Mouse (Mus musculus) MEL (cell line): Measurements from ENCODE around the gene Gm20388. TPM values are rescaled to one million over a fixed set of nuclear protein-coding genes. Genes with fewer than 3 reads are reported as not detected.

Experiments
- DNase-seq: peaks from one replicate; pipeline ENCODE4 v3.0.0; 2011; ENCODE audit warnings: low read depth, low spot score
- H3K27ac ChIP-seq: 2 replicates; pipeline ENCODE4 v1.5.1; 2012; ENCODE audit warnings: low read depth, mild to moderate bottlenecking, control low read depth, low read length, moderate library complexity; ENCODE audit not compliant: control insufficient read depth
- H3K27me3 ChIP-seq, 2 experiments: fragments of 150-350 bp in 1 of 2; sonication (generic) in 1 of 2; 2 replicates each; pipeline ENCODE4 v1.6.1; 2012; ENCODE audit warnings: low read length in 2 of 2, mild to moderate bottlenecking in 2 of 2, improper control_type of control experiment in 1 of 2, moderate library complexity in 1 of 2; ENCODE audit not compliant: insufficient read depth in 2 of 2, control insufficient read depth in 1 of 2
- H3K36me3 ChIP-seq, 2 experiments: 2 replicates each; pipeline ENCODE4 v1.6.1; 2012 to 2014; ENCODE audit warnings: low read length in 2 of 2, improper control_type of control experiment in 1 of 2, inconsistent platforms in 1 of 2, mild to moderate bottlenecking in 1 of 2; ENCODE audit not compliant: insufficient read depth in 2 of 2, control insufficient read depth in 1 of 2
- H3K4me1 ChIP-seq, 2 experiments: fragments of 150-350 bp in 1 of 2; sonication (generic) in 1 of 2; 2 replicates each; pipeline ENCODE4 v1.6.1; 2012; ENCODE audit warnings: low read length in 2 of 2, improper control_type of control experiment in 1 of 2, mild to moderate bottlenecking in 1 of 2; ENCODE audit not compliant: insufficient read depth in 2 of 2, control insufficient read depth in 1 of 2
- H3K4me3 ChIP-seq, 2 experiments: fragments of 150-350 bp in 1 of 2; sonication (generic) in 1 of 2; 2 replicates each; pipeline ENCODE4 v1.5.1; 2012; ENCODE audit warnings: low read depth in 2 of 2, low read length in 2 of 2, mild to moderate bottlenecking in 2 of 2, moderate library complexity in 2 of 2, control low read depth in 1 of 2, improper control_type of control experiment in 1 of 2; ENCODE audit not compliant: control insufficient read depth in 1 of 2, insufficient read depth in 1 of 2
- H3K79me2 ChIP-seq: 2 replicates; pipeline ENCODE4 v1.6.1; 2012; ENCODE audit warnings: mild to moderate bottlenecking, low read length, moderate library complexity; ENCODE audit not compliant: control insufficient read depth, poor library complexity, insufficient read depth
- H3K9ac ChIP-seq: 2 replicates; pipeline ENCODE4 v1.6.1; 2012; ENCODE audit warnings: low read depth, mild to moderate bottlenecking, control low read depth, low read length, moderate library complexity; ENCODE audit not compliant: control insufficient read depth, poor library complexity, severe bottlenecking
- H3K9me3 ChIP-seq: fragments of 150-350 bp; sonication (generic); replicated peaks from 2 replicates; pipeline ENCODE4 v1.6.1; 2012; ENCODE audit warnings: mild to moderate bottlenecking, low read length, improper control_type of control experiment, moderate library complexity; ENCODE audit not compliant: insufficient read depth
- BHLHE40 ChIP-seq: IDR thresholded peaks from 2 replicates; pipeline ENCODE4 v1.6.1; 2012; ENCODE audit warnings: low read depth, mild to moderate bottlenecking, inconsistent platforms, low read length, improper control_type of control experiment, borderline replicate concordance
- CHD2 ChIP-seq: IDR thresholded peaks from 2 replicates; pipeline ENCODE4 v1.6.1; 2011; ENCODE audit warnings: low read length, improper control_type of control experiment
- CTCF ChIP-seq, 3 experiments: IDR thresholded peaks in 2 of 3; conservative IDR thresholded peaks in 1 of 3; 2 replicates each; pipeline ENCODE4 v1.5.1; 2011 to 2012; ENCODE audit warnings: low read length in 3 of 3, low read depth in 2 of 3, mild to moderate bottlenecking in 2 of 3, improper control_type of control experiment in 1 of 3, inconsistent platforms in 1 of 3, mixed read lengths in 1 of 3, moderate library complexity in 1 of 3; ENCODE audit not compliant: control insufficient read depth in 1 of 3, insufficient read depth in 1 of 3, poor library complexity in 1 of 3, severe bottlenecking in 1 of 3
- E2F4 ChIP-seq: IDR thresholded peaks from 2 replicates; pipeline ENCODE4 v1.6.1; 2011; ENCODE audit warnings: low read depth, low read length, improper control_type of control experiment, borderline replicate concordance
- ELF1 ChIP-seq: IDR thresholded peaks from 2 replicates; pipeline ENCODE4 v1.6.1; 2014; ENCODE audit warnings: low read depth, mild to moderate bottlenecking, inconsistent platforms, low read length, improper control_type of control experiment, moderate library complexity
- EP300 ChIP-seq, 2 experiments: IDR thresholded peaks; 2 replicates each; pipeline ENCODE4 v1.6.1; 2011; ENCODE audit warnings: improper control_type of control experiment in 2 of 2, low read length in 2 of 2, low read depth in 1 of 2, mild to moderate bottlenecking in 1 of 2
- ETS1 ChIP-seq: IDR thresholded peaks from 2 replicates; pipeline ENCODE4 v1.6.1; 2012; ENCODE audit warnings: low read depth, mild to moderate bottlenecking, inconsistent platforms, low read length, improper control_type of control experiment, moderate library complexity
- GABPA ChIP-seq: IDR thresholded peaks from 2 replicates; pipeline ENCODE4 v1.6.1; 2012; ENCODE audit warnings: low read depth, mild to moderate bottlenecking, inconsistent platforms, low read length, improper control_type of control experiment, moderate library complexity
- JUND ChIP-seq: IDR thresholded peaks from 2 replicates; pipeline ENCODE4 v1.6.1; 2011; ENCODE audit warnings: low read depth, mild to moderate bottlenecking, improper control_type of control experiment, low read length
- MAFK ChIP-seq: IDR thresholded peaks from 2 replicates; pipeline ENCODE4 v1.6.1; 2011; ENCODE audit warnings: low read depth, mild to moderate bottlenecking, low read length, improper control_type of control experiment, borderline replicate concordance
- MAX ChIP-seq: IDR thresholded peaks from 2 replicates; pipeline ENCODE4 v1.6.1; 2011; ENCODE audit warnings: low read length, improper control_type of control experiment
- MAZ ChIP-seq: IDR thresholded peaks from 2 replicates; pipeline ENCODE4 v1.6.1; 2012; ENCODE audit warnings: low read depth, mild to moderate bottlenecking, inconsistent platforms, low read length, improper control_type of control experiment
- MXI1 ChIP-seq: IDR thresholded peaks from 2 replicates; pipeline ENCODE4 v1.6.1; 2011; ENCODE audit warnings: mild to moderate bottlenecking, low read depth, low read length, improper control_type of control experiment
- MYB ChIP-seq: IDR thresholded peaks from 2 replicates; pipeline ENCODE4 v1.6.1; 2011; ENCODE audit warnings: mild to moderate bottlenecking, low read depth, low read length, improper control_type of control experiment
- MYC ChIP-seq: IDR thresholded peaks from 2 replicates; pipeline ENCODE4 v1.6.1; 2011; ENCODE audit warnings: low read depth, mild to moderate bottlenecking, low read length, improper control_type of control experiment, moderate library complexity
- NRF1 ChIP-seq: IDR thresholded peaks from 2 replicates; pipeline ENCODE4 v1.6.1; 2014; ENCODE audit warnings: low read depth, mild to moderate bottlenecking, inconsistent platforms, low read length, improper control_type of control experiment, moderate library complexity; ENCODE audit not compliant: poor library complexity, insufficient read depth, severe bottlenecking
- POLR2A ChIP-seq, 2 experiments: IDR thresholded peaks; 2 replicates each; pipeline ENCODE4 v1.6.1; 2011 to 2012; ENCODE audit warnings: low read length in 2 of 2, mild to moderate bottlenecking in 2 of 2, control low read depth in 1 of 2, improper control_type of control experiment in 1 of 2, low read depth in 1 of 2, moderate library complexity in 1 of 2; ENCODE audit not compliant: control insufficient read depth in 1 of 2, insufficient read depth in 1 of 2, poor library complexity in 1 of 2
- POLR2AphosphoS2 ChIP-seq: IDR thresholded peaks from 2 replicates; pipeline ENCODE4 v1.6.1; 2011; ENCODE audit warnings: low read length, improper control_type of control experiment
- RCOR1 ChIP-seq: IDR thresholded peaks from 2 replicates; pipeline ENCODE4 v1.6.1; 2012; ENCODE audit warnings: low read depth, mild to moderate bottlenecking, inconsistent platforms, low read length, improper control_type of control experiment
- SIN3A ChIP-seq: IDR thresholded peaks from 2 replicates; pipeline ENCODE4 v1.6.1; 2012; ENCODE audit warnings: low read length, improper control_type of control experiment, inconsistent platforms
- SMC3 ChIP-seq: IDR thresholded peaks from 2 replicates; pipeline ENCODE4 v1.6.1; 2011; ENCODE audit warnings: low read depth, low read length, improper control_type of control experiment
- TAL1 ChIP-seq: IDR thresholded peaks from 2 replicates; pipeline ENCODE4 v1.6.1; 2012; ENCODE audit warnings: mild to moderate bottlenecking, inconsistent platforms, low read length, moderate library complexity, mixed read lengths
- TBP ChIP-seq: IDR thresholded peaks from 2 replicates; pipeline ENCODE4 v1.8.0; 2011; ENCODE audit warnings: low read depth, low read length, improper control_type of control experiment
- TCF12 ChIP-seq: IDR thresholded peaks from 2 replicates; pipeline ENCODE4 v1.6.1; 2014; ENCODE audit warnings: low read depth, mild to moderate bottlenecking, inconsistent platforms, low read length, improper control_type of control experiment, moderate library complexity
- USF2 ChIP-seq, 2 experiments: IDR thresholded peaks; 2 replicates each; pipeline ENCODE4 v1.6.1; 2011 to 2012; ENCODE audit warnings: improper control_type of control experiment in 2 of 2, low read length in 2 of 2, borderline replicate concordance in 1 of 2, inconsistent platforms in 1 of 2, low read depth in 1 of 2, mild to moderate bottlenecking in 1 of 2; ENCODE audit not compliant: insufficient read depth in 1 of 2
- ZMIZ1 ChIP-seq: IDR thresholded peaks from 2 replicates; pipeline ENCODE4 v1.6.1; 2012; ENCODE audit warnings: low read depth, mild to moderate bottlenecking, inconsistent platforms, low read length, improper control_type of control experiment, moderate library complexity
- ZNF384 ChIP-seq: IDR thresholded peaks from 2 replicates; pipeline ENCODE4 v1.6.1; 2012; ENCODE audit warnings: low read depth, mild to moderate bottlenecking, inconsistent platforms, low read length, improper control_type of control experiment
- polyA plus RNA-seq, 2 experiments: library from polyadenylated mRNA; stranded (reverse) in 1 of 2; unstranded in 1 of 2; fragments of >175 nt in 1 of 2; fragments of >200 nt in 1 of 2; gene quantifications; 2 replicates each; pipeline versions ENCODE4 v1.2.1 to v1.2.4; 2012; ENCODE audit warnings: low replicate concordance in 2 of 2, low read depth in 1 of 2; ENCODE audit not compliant: insufficient read length in 2 of 2, insufficient read depth in 1 of 2, missing spikeins in 1 of 2
- total RNA-seq: library from RNA; depleted of rRNA; stranded (reverse); fragments of 300-350 nt; gene quantifications from 2 replicates; pipeline ENCODE4 v1.2.3, GENCODE M21; 2012

Gene Gm20388
- total and polyA plus RNA-seq, 3 experiments, result 11.1 to 17.8 TPM; not detected in 1

DNA sequence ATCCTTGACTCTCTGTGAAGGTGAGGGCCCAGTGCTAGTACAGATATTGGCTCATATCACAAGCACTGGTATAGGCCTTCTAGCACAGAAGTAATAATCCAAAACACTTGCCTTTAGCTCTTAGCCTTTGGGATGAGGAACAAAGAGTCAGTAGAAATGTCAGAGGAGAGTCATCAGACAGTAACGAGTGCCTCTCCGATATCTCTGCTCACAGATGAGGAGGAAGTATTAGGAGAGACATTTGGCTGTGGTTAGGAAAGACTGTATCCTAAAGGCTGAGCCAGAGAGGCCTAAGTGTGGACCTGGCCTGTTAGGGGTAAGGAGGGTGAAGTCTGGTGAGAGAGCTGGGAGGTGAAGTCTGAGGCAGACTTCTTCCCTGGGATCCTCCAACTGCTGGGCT lies 3531.1 kb downstream of the Gm20388 start:
- peaks cover 0 to 3% of the 10 kb centered on the region in 2 experiments; a peak in 1 of 4 replicates for H3K36me3 ChIP-seq
- peak overlapping the region; percentile 12; the same call in 1 of the 2 replicates for H3K9ac ChIP-seq
- H3K4me1 ChIP-seq, result peaks cover 6 to 20% of the 10 kb centered on the region in 2 experiments
- no peaks in the 10 kb centered on the region for H3K27me3 ChIP-seq
- no peaks in the 10 kb centered on the region for H3K9me3 ChIP-seq
- peak; percentile 80 for DNase-seq
- no peak for TF ChIP-seq ZMIZ1
- no peak for TF ChIP-seq POLR2A (IDR thresholded peaks at IDR 0.05; ENCODE audit: control insufficient read depth in 1 of 2, insufficient read depth in 1 of 2, low read depth in 1 of 2, low read length in 2 of 2, poor library complexity in 1 of 2)
- peak; percentile 33; the same call in 1 of the 2 replicates for TF ChIP-seq TBP
- TF ChIP-seq TAL1, result peak; percentile 64
- no peak for TF ChIP-seq MAFK
- no peak for TF ChIP-seq ELF1
- no peak for TF ChIP-seq MAZ
- TF ChIP-seq MYC, result no peak
- no peak for TF ChIP-seq JUND
- TF ChIP-seq SIN3A, result peak; percentile 49; the same call in 1 of the 2 replicates
- TF ChIP-seq E2F4, result no peak
- peak; percentile 31; the same call in 1 of the 2 replicates for TF ChIP-seq TCF12
- no peak for TF ChIP-seq CTCF (IDR thresholded peaks at IDR 0.05 in 2 of 3, conservative IDR thresholded peaks at IDR 0.05 in 1 of 3; ENCODE audit: control insufficient read depth in 1 of 3, insufficient read depth in 1 of 3, low read depth in 2 of 3, low read length in 3 of 3, poor library complexity in 1 of 3, severe bottlenecking in 1 of 3)
- no peak for TF ChIP-seq ETS1
- TF ChIP-seq EP300 (IDR thresholded peaks at IDR 0.05; ENCODE audit: low read depth in 1 of 2, low read length in 2 of 2), result peak; percentile 38 to 41; a peak in 2 of 4 replicates
- TF ChIP-seq RCOR1, result peak; percentile 40; the same call in 1 of the 2 replicates
- no peak for TF ChIP-seq SMC3
- no peak for TF ChIP-seq CHD2
- TF ChIP-seq POLR2AphosphoS2, result no peak
- H3K4me3 ChIP-seq, result 0 out of 4 replicates have a peak overlapping the region, but pooled peaks of 1 of the 2 experiments have one; percentile 3
- H3K79me2 ChIP-seq, result peaks cover 4% of the 10 kb centered on the region; the same call in 1 of the 2 replicates
- peak overlapping the region; percentile 37 for H3K27ac ChIP-seq

DNA sequence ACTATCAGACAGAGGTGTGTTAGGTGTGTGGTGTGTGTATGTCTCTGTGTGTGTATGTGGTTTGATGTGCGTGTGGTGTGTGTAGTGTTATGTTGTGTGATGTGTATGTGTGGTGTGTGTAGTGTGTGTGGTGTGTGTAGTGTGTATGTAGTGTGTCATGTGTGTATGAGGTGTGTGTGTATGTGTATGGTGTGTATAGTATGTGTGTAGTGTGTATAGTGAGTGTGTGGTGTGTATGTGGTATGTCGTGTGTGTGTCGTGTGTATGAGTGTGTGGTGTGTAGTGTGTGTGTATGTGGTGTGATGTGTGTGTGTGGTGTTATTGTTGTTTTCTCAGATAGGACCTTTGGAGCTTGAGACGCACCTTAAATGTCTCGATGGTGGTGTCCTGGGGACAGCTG lies 3531.7 kb downstream of the Gm20388 start:
- peaks cover 4% of the 10 kb centered on the region; the same call in 1 of the 2 replicates for H3K79me2 ChIP-seq
- no peaks in the 10 kb centered on the region for H3K9me3 ChIP-seq
- peak overlapping the region; percentile 90; a peak in 3 of 4 replicates for H3K4me3 ChIP-seq
- H3K9ac ChIP-seq, result no peak overlapping the region
- DNase-seq, result no peak
- peak overlapping the region; percentile 37 for H3K27ac ChIP-seq
- peaks cover 6 to 20% of the 10 kb centered on the region in 2 experiments for H3K4me1 ChIP-seq
- H3K36me3 ChIP-seq, result peaks cover 0 to 3% of the 10 kb centered on the region in 2 experiments; a peak in 1 of 4 replicates
- no peak for TF ChIP-seq RCOR1
- no peak for TF ChIP-seq GABPA
- TF ChIP-seq BHLHE40, result no peak
- no peak for TF ChIP-seq MYB
- TF ChIP-seq NRF1, result no peak
- TF ChIP-seq USF2 (IDR thresholded peaks at IDR 0.05; ENCODE audit: borderline replicate concordance in 1 of 2, insufficient read depth in 1 of 2, low read depth in 1 of 2, low read length in 2 of 2), result no peak
- TF ChIP-seq MAFK, result no peak
- TF ChIP-seq MXI1, result no peak
- TF ChIP-seq ZNF384, result no peak
- no peak for TF ChIP-seq MAX
- H3K27me3 ChIP-seq, result no peaks in the 10 kb centered on the region
